Comparison of ENCODE assay signal across 9 mouse cellular contexts in genomic region chr5:137339290-137339979, GRCm38 (mm10). TPM values are rescaled to one million over a fixed set of nuclear protein-coding genes. Genes with fewer than 3 reads are reported as not detected.
A peak's percentile ranks its signal among the peaks of the same experiment; 100 is the strongest.
DNase-seq lines count a peak whose midpoint lies in the region; ATAC-seq and TF ChIP-seq lines count a peak whose summit lies in the region.
"Had no signal": no experiment of that assay in that cellular context is flagged by ENCODE, and none has a peak within 500 bp of the region (broad histone marks: within the 10 kb centered on the region; RNA-seq: fewer than 3 reads in every experiment).

No protein-coding gene starts in this region.

- 0 out of 2 replicates have a peak, but pooled peaks cover 2% of the 10 kb centered on the region for H3K9me3 ChIP-seq in hindbrain, postnatal 0 days (ENCODE audit: low read length)
- no peaks in the 10 kb centered on the region for H3K9me3 ChIP-seq in liver, embryonic 12.5 days (replicated peaks)

- peak overlapping the region; percentile 18; the same call in 1 of the 2 replicates for H3K27ac ChIP-seq in spleen, adult 2 months (ENCODE audit: insufficient read depth, low read length)
- H3K27ac ChIP-seq in hindbrain, postnatal 0 days = peak overlapping the region; percentile 70
- peak overlapping the region; percentile 58 for H3K27ac ChIP-seq in liver, embryonic 12.5 days
- H3K27ac ChIP-seq: macrophage had no signal

- TF ChIP-seq POLR2A in spleen, adult 2 months (IDR thresholded peaks at IDR 0.05; ENCODE audit: low read depth, low read length) = no peak

- peak; percentile 68 for ATAC-seq in hindbrain, postnatal 0 days
- 0 out of 2 replicates have a peak, but pooled peaks have one; percentile 46 for ATAC-seq in liver, embryonic 12.5 days

- H3K27me3 ChIP-seq in spleen, adult 2 months (ENCODE audit: control insufficient read depth, insufficient read depth, low read length) = no peaks in the 10 kb centered on the region
- no peaks in the 10 kb centered on the region for H3K27me3 ChIP-seq in hindbrain, postnatal 0 days (ENCODE audit: insufficient read depth, low read length)
- no peaks in the 10 kb centered on the region for H3K27me3 ChIP-seq in liver, embryonic 12.5 days (replicated peaks)

- DNase-seq in spleen, adult 2 months (ENCODE audit: low read depth in 1 of 2, low spot score in 2 of 2) = no peak
- DNase-seq in spleen, adult 18-20 months = no peak
- peak; percentile 51 to 64 for DNase-seq in cerebellum, postnatal 14 days
- peak; percentile 36 to 40 for DNase-seq in gastrocnemius, postnatal 36 days
- peak; percentile 64 for DNase-seq in hindbrain, postnatal 0 days (ENCODE audit: low spot score)
- DNase-seq in neural tube, embryonic 10.5 days (ENCODE audit: extremely low spot score, low spot score) = peak; percentile 30
- DNase-seq in thymus, postnatal 4 days = no peak

- peak overlapping the region; percentile 56 for H3K9ac ChIP-seq in hindbrain, postnatal 0 days (replicated peaks; ENCODE audit: low read length)
- peak overlapping the region; percentile 48 for H3K9ac ChIP-seq in liver, embryonic 12.5 days

- H3K4me1 ChIP-seq in spleen, adult 2 months (ENCODE audit: control insufficient read depth, insufficient read depth, insufficient read length) = peaks cover 12% of the 10 kb centered on the region; the same call in 1 of the 2 replicates
- H3K4me1 ChIP-seq in hindbrain, postnatal 0 days (ENCODE audit: insufficient read depth, low read length) = peaks cover 9% of the 10 kb centered on the region
- peaks cover 40% of the 10 kb centered on the region for H3K4me1 ChIP-seq in liver, embryonic 12.5 days

- H3K4me2 ChIP-seq in hindbrain, postnatal 0 days (ENCODE audit: low read depth, low read length) = peak overlapping the region; percentile 67
- H3K4me2 ChIP-seq in liver, embryonic 12.5 days = peak overlapping the region; percentile 86

- no peak for TF ChIP-seq CTCF in spleen, adult 2 months (IDR thresholded peaks at IDR 0.05; ENCODE audit: extremely low read depth, insufficient read depth, insufficient read length, insufficient replicate concordance)
- TF ChIP-seq CTCF in hindbrain, postnatal 0 days (IDR thresholded peaks at IDR 0.05; ENCODE audit: low read depth) = no peak

- no peaks in the 10 kb centered on the region for H3K36me3 ChIP-seq in spleen, adult 2 months (ENCODE audit: control insufficient read depth, insufficient read depth, low read length)
- H3K36me3 ChIP-seq in hindbrain, postnatal 0 days (ENCODE audit: insufficient read depth, low read length) = no peaks in the 10 kb centered on the region
- no peaks in the 10 kb centered on the region for H3K36me3 ChIP-seq in liver, embryonic 12.5 days

- peak overlapping the region; percentile 2; the same call in 1 of the 2 replicates for H3K4me3 ChIP-seq in spleen, adult 2 months (ENCODE audit: extremely low read depth, insufficient read depth, insufficient read length)
- H3K4me3 ChIP-seq in hindbrain, postnatal 0 days (ENCODE audit: low read length) = peak overlapping the region; percentile 40
- peak overlapping the region; percentile 57 for H3K4me3 ChIP-seq in liver, embryonic 12.5 days

- intact Hi-C loops in gastrocnemius, postnatal 36 days (cut with DNase I) = no loop called here

- WGBS in spleen, adult 2 months = 40% methylated on average over 22 of the region's 22 CpGs
- 1% methylated on average over 22 of the region's 22 CpGs for WGBS in hindbrain, postnatal 0 days
- 18% methylated on average over 22 of the region's 22 CpGs for WGBS in liver, embryonic 12.5 days (ENCODE audit: insufficient replicate concordance)

RNA-seq across cellular contexts. Expression of gene Slc12a9, which starts 6.0 kb away (rescaled TPM):
- polyA plus RNA-seq in spleen, adult 2 months (2012; rRNA removed) = 25.8 and 29.7 TPM in 2 replicates
- 1 to 10 TPM; 2.4 to 2.5 TPM for total RNA-seq in gastrocnemius, postnatal 36 days (2021)
- total RNA-seq in hindbrain, postnatal 0 days (2014; rRNA removed) = 32.6 and 41.3 TPM in 2 replicates
- polyA plus RNA-seq in hindbrain, postnatal 0 days (2015; fragmentation: Nextera tagmentation; extraction: Ambion mirVana) = 27.3 and 27.6 TPM in 2 replicates
- 5.0 and 5.8 TPM in 2 replicates for polyA plus RNA-seq in liver, embryonic 12.5 days (2016; fragmentation: Nextera tagmentation; extraction: Ambion mirVana)

RNA-seq across cellular contexts. Expression of gene Ephb4, which starts 10.5 kb away (rescaled TPM):
- 13.5 and 14.8 TPM in 2 replicates for polyA plus RNA-seq in spleen, adult 2 months (2012; rRNA removed)
- 10 to 100 TPM; 12.1 to 13.4 TPM for total RNA-seq in gastrocnemius, postnatal 36 days (2021)
- 18.3 and 18.9 TPM in 2 replicates for total RNA-seq in hindbrain, postnatal 0 days (2014; rRNA removed)
- polyA plus RNA-seq in hindbrain, postnatal 0 days (2015; fragmentation: Nextera tagmentation; extraction: Ambion mirVana) = 4.8 and 5.5 TPM in 2 replicates
- polyA plus RNA-seq in liver, embryonic 12.5 days (2016; fragmentation: Nextera tagmentation; extraction: Ambion mirVana) = 14.2 and 15.7 TPM in 2 replicates
- polyA plus RNA-seq: macrophage had no signal

RNA-seq across cellular contexts. Expression of gene Trip6, which starts 25.2 kb away (rescaled TPM):
- 19.8 and 20.6 TPM in 2 replicates for polyA plus RNA-seq in spleen, adult 2 months (2012; rRNA removed)
- total RNA-seq in gastrocnemius, postnatal 36 days (2021) = 1 to 10 TPM; 3.7 to 4.1 TPM
- total RNA-seq in hindbrain, postnatal 0 days (2014; rRNA removed) = 14.3 and 15.0 TPM in 2 replicates
- 13.9 and 15.5 TPM in 2 replicates for polyA plus RNA-seq in hindbrain, postnatal 0 days (2015; fragmentation: Nextera tagmentation; extraction: Ambion mirVana)
- polyA plus RNA-seq in liver, embryonic 12.5 days (2016; fragmentation: Nextera tagmentation; extraction: Ambion mirVana) = 16.8 and 18.7 TPM in 2 replicates

RNA-seq across cellular contexts. Expression of gene Srrt, which starts 32.0 kb away (rescaled TPM):
- polyA plus RNA-seq in spleen, adult 2 months (2012; rRNA removed) = 172 and 175 TPM in 2 replicates
- total RNA-seq in gastrocnemius, postnatal 36 days (2021) = 10 to 100 TPM; 27.7 to 39.8 TPM
- 82.9 and 98.9 TPM in 2 replicates for total RNA-seq in hindbrain, postnatal 0 days (2014; rRNA removed)
- polyA plus RNA-seq in hindbrain, postnatal 0 days (2015; fragmentation: Nextera tagmentation; extraction: Ambion mirVana) = 55.5 and 57.0 TPM in 2 replicates
- 125 and 128 TPM in 2 replicates for polyA plus RNA-seq in liver, embryonic 12.5 days (2016; fragmentation: Nextera tagmentation; extraction: Ambion mirVana)

RNA-seq across cellular contexts. Expression of gene Ufsp1, which starts 45.0 kb away (rescaled TPM):
- 10.3 and 11.1 TPM in 2 replicates for polyA plus RNA-seq in spleen, adult 2 months (2012; rRNA removed)
- 10 to 100 TPM; 17.6 to 25.1 TPM for total RNA-seq in gastrocnemius, postnatal 36 days (2021)
- total RNA-seq in hindbrain, postnatal 0 days (2014; rRNA removed) = 35.5 TPM in 2 replicates
- polyA plus RNA-seq in hindbrain, postnatal 0 days (2015; fragmentation: Nextera tagmentation; extraction: Ambion mirVana) = 32.1 and 33.3 TPM in 2 replicates
- polyA plus RNA-seq in liver, embryonic 12.5 days (2016; fragmentation: Nextera tagmentation; extraction: Ambion mirVana) = 11.9 and 12.5 TPM in 2 replicates

Comparison
In these comparisons a context has a peak if more than half of its experiments do, and no peak if none do; other contexts are left out.
1. DNase-seq: peak in cerebellum, postnatal 14 days (2 of 2), gastrocnemius, postnatal 36 days (2 of 2), hindbrain, postnatal 0 days (single experiment) and neural tube, embryonic 10.5 days (single experiment); none in spleen, adult 2 months (0 of 2), spleen, adult 18-20 months (0 of 2) and thymus, postnatal 4 days (single experiment).
2. H3K27ac ChIP-seq: peak in every context shown above with its lines; median percentile 70 in hindbrain, postnatal 0 days; 58 in liver, embryonic 12.5 days; 18 in spleen, adult 2 months.
3. H3K4me3 ChIP-seq: peak in every context shown above with its lines; median percentile 57 in liver, embryonic 12.5 days; 40 in hindbrain, postnatal 0 days; 2 in spleen, adult 2 months.